Mouse (Mus musculus): ENCODE results near the gene Tpp1.

DNA sequence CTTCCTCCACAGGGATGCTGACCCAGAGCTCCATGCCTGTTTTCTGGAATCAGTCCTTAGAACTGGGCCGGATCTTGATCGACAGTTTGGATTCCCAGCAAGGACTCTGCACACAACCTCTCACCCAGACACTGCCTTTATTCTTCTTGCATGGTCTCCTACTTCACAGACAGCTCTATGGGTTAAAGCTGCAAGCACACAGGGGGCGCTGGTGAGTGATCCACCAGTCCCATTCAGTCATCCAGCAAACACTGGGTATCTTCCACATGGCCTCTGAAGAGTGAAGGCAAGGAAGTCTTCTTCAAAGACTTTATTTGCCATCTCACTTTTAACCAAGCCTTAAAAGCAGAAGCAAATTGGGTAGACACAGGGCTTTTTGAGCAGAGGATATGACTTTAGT, 36.7 kb downstream of the Tpp1 start:
- TF ChIP-seq CTCF (IDR thresholded peaks at IDR 0.05; ENCODE audit: extremely low read depth, insufficient read depth, low read length) (no peak), POLR2A (IDR thresholded peaks at IDR 0.05; ENCODE audit: extremely low read depth, insufficient read depth, low read length) (no peak)
